Mouse (Mus musculus) bone marrow macrophage, adult 2 months (primary cell): ENCODE measurements around the gene Rergl. TPM values are rescaled to one million over a fixed set of nuclear protein-coding genes. Genes with fewer than 3 reads are reported as not detected.

Source experiments
- H3K27ac ChIP-seq: 2 replicates; pipeline ENCODE4 v1.5.1; 2012; ENCODE audit warnings: low read depth, low read length; ENCODE audit not compliant: insufficient read depth
- H3K4me1 ChIP-seq: 2 replicates; pipeline ENCODE4 v1.6.1; 2012; ENCODE audit warnings: low read length; ENCODE audit not compliant: control insufficient read depth, insufficient read depth
- H3K4me3 ChIP-seq: 2 replicates; pipeline ENCODE4 v1.5.1; 2012; ENCODE audit warnings: mild to moderate bottlenecking, low read length, moderate library complexity; ENCODE audit not compliant: insufficient read depth
- CTCF ChIP-seq: IDR thresholded peaks from 2 replicates; pipeline ENCODE4 v1.5.1; 2012; ENCODE audit warnings: low read depth, mild to moderate bottlenecking, low read length, moderate library complexity
- POLR2A ChIP-seq: IDR thresholded peaks from 2 replicates; pipeline ENCODE4 v1.6.1; 2012; ENCODE audit warnings: mild to moderate bottlenecking, low read depth, low read length, borderline replicate concordance
- polyA plus RNA-seq: library from polyadenylated mRNA; stranded (reverse); fragments of >200 nt; gene quantifications from 2 replicates; pipeline ENCODE4 v1.2.4, GENCODE M21; 2012; ENCODE audit not compliant: missing spikeins, insufficient read depth, insufficient read length

The Rergl gene
- polyA plus RNA-seq, result not detected in 2 replicates

DNA sequence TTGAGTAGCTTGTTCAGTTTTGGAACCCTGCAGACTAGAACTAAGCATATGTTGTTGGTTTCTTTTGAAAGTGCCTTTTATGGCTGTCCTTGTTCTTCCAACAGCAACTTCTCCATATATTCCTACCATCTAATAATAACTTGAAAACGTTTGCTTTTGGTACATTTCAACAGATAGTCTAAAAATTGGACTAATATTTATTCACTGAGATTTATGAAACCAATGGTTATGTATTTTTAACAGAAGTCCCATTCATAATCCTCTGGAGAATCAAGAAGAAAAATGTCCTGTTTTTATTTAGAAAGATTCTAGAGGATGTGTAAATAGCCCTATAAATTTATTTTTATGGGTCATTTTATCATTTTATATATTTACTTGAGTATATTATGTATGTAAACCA lies at the start of gene Rergl:
TSS of gene Rergl (minus strand) at position 101 of the 400 bp plus-strand sequence.
- Histone ChIP-seq H3K27ac (no peak within 1 kb of the TSS), H3K4me1 (no peaks in the 10 kb centered on the region), H3K4me3 (no peak within 1 kb of the TSS)
- no peak for TF ChIP-seq POLR2A
- TF ChIP-seq CTCF, result no peak

DNA sequence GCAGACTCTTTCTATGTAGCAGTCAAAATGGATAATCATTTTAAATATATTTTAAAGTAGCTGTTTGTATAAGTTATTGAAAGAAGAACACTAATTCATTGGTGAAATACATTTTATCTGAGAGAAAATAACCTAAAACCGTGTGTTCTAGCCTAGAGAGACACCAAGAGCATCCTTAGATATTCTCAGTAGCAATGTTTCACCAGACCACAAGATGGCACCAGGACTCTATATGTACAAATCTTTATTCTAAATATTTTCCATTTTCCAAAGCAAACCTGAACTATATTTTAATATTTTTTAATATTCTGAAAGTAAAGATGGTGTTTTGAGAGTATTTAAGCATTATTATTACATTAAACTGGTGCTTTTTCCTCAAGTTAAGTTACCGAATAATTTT lies 36.7 kb upstream of the Rergl start:
- H3K27ac ChIP-seq, result no peak overlapping the region

DNA sequence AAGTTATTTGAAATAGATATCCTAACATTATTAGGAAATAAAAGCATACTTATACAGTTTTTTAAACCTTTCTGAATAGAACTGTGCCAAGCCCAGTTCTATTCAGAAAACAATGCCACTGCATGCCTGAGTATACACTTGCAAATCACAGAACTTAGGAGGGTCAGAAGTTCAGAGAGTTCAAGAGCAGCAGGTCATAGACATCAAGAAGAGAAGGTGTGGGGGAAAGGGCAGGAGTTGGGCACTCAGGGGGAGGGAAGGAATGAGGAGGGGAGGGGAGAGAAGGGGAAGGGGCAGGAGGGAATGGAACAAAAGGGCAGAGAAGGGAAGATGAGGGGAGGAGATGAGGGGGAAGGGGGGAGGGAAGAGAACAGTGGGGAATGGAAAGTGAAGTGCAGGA lies 23.6 kb upstream of the Rergl start:
- H3K27ac ChIP-seq, result no peak overlapping the region
- TF ChIP-seq POLR2A, result no peak
- no peak for TF ChIP-seq CTCF
- no peaks in the 10 kb centered on the region for H3K4me1 ChIP-seq
- no peak overlapping the region for H3K4me3 ChIP-seq

More for the DNA sequence above, 36.7 kb upstream of the Rergl start:
- no peak overlapping the region for H3K4me3 ChIP-seq
- TF ChIP-seq CTCF (no peak), POLR2A (no peak)
- H3K4me1 ChIP-seq, result no peaks in the 10 kb centered on the region

DNA sequence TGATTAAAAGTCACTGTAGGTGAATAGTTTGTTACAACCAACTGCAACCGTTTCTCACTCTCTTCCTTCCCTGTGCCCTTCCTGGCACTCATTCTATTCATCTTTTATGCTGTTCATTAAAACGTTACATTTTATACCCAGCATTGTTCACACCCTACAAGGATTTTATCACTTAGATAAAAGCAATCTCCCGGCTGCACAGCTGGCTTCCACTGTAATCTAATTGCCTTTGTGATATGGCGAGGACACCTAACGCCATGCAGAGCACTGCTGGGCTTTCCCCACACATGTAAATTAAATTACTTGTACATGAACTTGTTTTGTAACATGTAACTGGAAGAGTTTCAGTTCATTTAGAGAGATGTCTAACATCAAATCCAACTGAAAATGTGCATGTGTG lies 22.5 kb upstream of the Rergl start:
- H3K4me1 ChIP-seq, result no peaks in the 10 kb centered on the region
- H3K4me3 ChIP-seq, result no peak overlapping the region
- TF ChIP-seq POLR2A, result no peak
- no peak for TF ChIP-seq CTCF

DNA sequence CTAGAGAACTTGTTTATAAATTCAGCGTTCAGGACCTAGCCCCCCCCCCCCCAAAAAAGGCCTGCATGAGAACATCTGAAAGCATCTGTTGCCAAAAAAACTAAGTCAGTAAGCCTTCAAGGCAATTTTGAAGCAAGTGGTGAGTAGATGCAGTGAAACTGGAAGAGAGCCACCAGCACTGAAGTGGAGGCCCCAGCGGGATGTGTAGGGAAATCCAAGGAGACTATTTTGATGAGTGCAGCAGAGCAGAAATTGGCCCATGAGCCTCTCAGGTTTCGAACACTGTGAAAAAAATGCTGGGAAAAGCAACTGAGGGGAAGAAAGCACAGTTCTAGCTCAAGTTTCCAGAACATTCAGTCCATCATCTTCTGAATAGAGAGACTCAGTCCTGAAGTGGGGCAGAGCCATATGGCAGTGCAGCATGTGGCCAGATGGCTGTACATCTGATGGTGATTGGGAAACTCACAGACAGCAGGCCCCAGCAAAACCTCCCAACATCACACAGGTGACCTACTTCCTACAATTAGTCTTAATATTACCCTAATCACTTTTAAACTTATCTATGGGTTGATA lies 13.2 kb upstream of the Rergl start:
- Histone ChIP-seq H3K4me3 (no peak overlapping the region), H3K4me1 (no peaks in the 10 kb centered on the region), H3K27ac (no peak overlapping the region)
- no peak for TF ChIP-seq POLR2A
- TF ChIP-seq CTCF, result no peak

More for the DNA sequence above, 22.5 kb upstream of the Rergl start:
- no peak overlapping the region for H3K27ac ChIP-seq

DNA sequence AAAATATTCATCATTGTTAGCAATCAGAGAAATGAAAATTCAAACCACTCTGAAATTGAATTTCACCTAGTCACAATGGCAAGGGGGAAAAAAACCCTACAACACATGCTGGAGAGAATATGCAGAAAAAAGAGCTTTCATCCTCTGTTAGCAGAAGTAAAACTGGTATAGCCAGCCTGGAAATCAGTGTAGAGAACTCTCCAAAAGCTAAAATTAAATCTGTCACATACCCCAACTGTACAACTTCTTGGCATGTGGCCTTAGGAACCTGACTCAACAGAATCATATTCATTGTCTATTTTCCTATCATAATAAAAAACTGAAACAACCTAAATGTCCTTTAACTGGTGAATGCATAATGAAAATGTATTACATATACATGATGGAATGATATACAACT lies 22.0 kb downstream of the Rergl start:
- no peak for TF ChIP-seq CTCF
- no peak overlapping the region for H3K4me3 ChIP-seq
- H3K27ac ChIP-seq, result no peak overlapping the region
- no peaks in the 10 kb centered on the region for H3K4me1 ChIP-seq

DNA sequence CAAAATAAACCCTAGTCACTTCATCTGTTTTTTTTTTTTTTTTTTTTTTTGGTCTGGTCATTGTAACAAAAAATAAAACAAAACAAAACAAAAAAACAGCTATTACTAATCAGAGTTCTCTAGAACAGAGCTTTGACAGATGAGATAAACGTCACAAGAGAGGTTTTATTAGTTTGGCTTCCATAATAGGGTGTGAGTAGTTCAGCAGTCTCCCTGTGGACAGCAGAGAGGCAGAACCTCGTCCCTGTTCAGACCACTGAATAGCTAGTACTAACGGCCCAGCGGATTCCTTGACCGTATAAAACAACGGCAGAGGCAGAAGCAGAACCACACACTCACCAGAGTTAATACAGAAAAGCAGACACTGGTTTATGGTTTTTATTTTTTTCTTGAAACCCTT lies 36.8 kb downstream of the Rergl start:
- TF ChIP-seq POLR2A (no peak), CTCF (no peak)
- Histone ChIP-seq H3K4me1 (no peaks in the 10 kb centered on the region), H3K4me3 (no peak overlapping the region), H3K27ac (no peak overlapping the region)

DNA sequence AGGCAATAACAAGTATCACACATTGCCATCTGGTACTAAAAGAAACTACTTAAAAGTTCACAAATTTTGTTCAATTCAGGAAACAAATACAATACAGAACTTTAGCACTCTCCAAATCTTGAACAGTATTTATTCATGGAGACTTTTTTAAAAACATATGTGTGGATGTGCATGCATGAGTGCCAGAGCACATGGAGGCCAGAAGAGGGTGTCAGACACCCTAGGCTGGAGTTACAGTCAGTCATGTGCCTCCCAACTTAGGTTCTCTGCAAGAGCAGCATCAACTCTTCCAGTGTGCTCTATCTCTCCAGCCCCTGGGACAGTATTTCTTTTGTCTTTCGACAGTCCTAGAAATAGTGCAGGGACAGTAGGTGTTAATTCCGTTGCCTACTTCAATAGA lies 37.5 kb downstream of the Rergl start:
- no peaks in the 10 kb centered on the region for H3K4me1 ChIP-seq
- TF ChIP-seq POLR2A (no peak), CTCF (no peak)
- H3K4me3 ChIP-seq, result no peak overlapping the region
- no peak overlapping the region for H3K27ac ChIP-seq

DNA sequence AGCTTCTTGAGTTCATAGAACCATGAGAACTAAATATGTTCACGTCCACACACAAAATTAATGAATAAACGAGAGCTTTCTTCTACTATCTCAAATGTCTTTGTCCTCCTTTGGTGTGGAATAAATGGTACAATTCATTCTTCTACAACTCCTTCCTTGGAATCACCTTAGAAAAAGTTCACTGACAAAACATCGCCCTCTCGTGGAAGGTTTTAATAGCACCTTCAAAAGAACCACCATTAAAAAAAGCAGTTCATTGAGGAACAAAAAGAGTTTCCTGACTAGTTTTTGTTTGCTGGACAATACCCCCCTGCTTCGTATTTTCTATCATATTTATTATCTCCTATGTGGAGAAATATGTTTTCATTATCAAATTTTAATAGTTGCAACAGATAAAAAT lies 40.7 kb downstream of the Rergl start:
- Histone ChIP-seq H3K27ac (no peak overlapping the region), H3K4me1 (no peaks in the 10 kb centered on the region), H3K4me3 (no peak overlapping the region)
- no peak for TF ChIP-seq CTCF
- no peak for TF ChIP-seq POLR2A

DNA sequence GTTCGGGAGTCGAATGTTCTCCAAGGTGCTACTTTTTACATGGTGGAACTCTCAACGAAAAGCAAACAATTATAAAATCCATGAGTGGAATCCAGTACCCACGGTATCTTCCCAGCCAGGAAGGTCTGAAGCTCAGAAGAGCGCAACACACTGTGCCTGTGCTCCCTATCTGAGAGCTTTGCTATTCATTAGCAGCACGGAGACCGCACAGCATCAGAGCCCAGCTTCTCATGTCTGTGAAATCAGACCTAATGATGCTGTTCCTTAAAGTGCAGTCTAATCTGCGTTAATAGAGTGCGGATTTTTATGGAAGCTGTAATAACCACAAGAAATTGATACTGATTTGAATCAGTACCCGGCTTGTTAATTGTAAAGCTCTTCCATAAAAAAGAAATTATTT lies 41.3 kb downstream of the Rergl start:
- no peaks in the 10 kb centered on the region for H3K4me1 ChIP-seq
- no peak overlapping the region for H3K27ac ChIP-seq
- TF ChIP-seq POLR2A (no peak), CTCF (no peak)

DNA sequence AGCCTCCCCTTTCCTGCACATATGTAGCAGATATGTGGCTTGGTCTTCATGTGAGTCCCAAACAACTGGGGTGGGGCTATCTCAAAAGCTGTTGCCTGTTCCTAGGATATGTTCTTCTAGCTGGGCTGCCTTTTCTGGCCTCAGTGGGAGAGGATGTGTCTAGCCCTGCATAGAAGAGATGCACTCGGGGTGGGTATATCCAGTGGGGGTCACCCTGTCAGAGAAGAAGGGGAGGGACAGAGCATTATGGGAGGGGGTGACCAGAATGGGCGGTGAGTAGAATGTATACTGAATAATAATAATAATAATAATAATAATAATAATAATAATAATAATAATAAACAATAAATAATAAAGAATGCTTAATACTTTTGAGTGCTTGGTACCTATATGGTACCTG lies 57.8 kb downstream of the Rergl start:
- H3K27ac ChIP-seq, result no peak overlapping the region
- H3K4me3 ChIP-seq, result no peak overlapping the region
- no peaks in the 10 kb centered on the region for H3K4me1 ChIP-seq
- no peak for TF ChIP-seq POLR2A
- no peak for TF ChIP-seq CTCF

More for the DNA sequence above, 41.3 kb downstream of the Rergl start:
- H3K4me3 ChIP-seq, result no peak overlapping the region

Other genes with a start within 250 kb of the Rergl start
- gene Pik3c2g, start 85.2 kb upstream of the Rergl start, polyA plus RNA-seq, result 0.64 TPM in 1 of 2 replicates, not detected in the other